Mouse (Mus musculus) lung, postnatal 0 days (tissue): ENCODE measurements at regions not wholly inside any gene's neighbourhood (a gene's known extent, or its start where the extent isn't known, plus 50 kb on each side); places are given as distances from the start of the nearest gene placed in this dataset.

ENCODE experiments used
- CTCF ChIP-seq: IDR thresholded peaks from 2 replicates; pipeline ENCODE4 v1.5.1; 2016; ENCODE audit warnings: antibody characterized with exemption, mild to moderate bottlenecking
- EP300 ChIP-seq: IDR thresholded peaks from 2 replicates; pipeline ENCODE4 v1.6.1; 2016; ENCODE audit warnings: antibody characterized with exemption, mild to moderate bottlenecking, control low read depth

DNA sequence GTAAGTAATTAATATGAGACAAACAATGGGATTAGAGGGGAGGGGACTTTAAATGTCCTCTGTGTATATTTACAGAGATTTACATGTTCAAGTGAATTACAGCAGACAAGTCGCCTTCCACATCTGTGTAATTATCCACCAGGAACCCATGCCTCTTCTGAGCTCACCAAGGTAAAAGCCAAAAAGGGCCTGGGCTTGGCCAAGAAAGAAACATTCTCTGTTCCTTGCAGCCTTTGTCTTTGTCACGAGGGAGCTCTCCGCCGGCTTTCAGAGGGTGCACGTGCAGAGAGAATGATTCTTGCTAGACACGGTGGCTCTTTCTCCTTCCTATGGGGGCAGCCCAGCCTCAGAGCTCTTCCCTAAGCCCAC, 195.6 kb downstream of the Spata18 start:
- no peak for TF ChIP-seq CTCF
- no peak for TF ChIP-seq EP300
